Mouse (Mus musculus): ENCODE measurements around the gene Pde11a.

DNA sequence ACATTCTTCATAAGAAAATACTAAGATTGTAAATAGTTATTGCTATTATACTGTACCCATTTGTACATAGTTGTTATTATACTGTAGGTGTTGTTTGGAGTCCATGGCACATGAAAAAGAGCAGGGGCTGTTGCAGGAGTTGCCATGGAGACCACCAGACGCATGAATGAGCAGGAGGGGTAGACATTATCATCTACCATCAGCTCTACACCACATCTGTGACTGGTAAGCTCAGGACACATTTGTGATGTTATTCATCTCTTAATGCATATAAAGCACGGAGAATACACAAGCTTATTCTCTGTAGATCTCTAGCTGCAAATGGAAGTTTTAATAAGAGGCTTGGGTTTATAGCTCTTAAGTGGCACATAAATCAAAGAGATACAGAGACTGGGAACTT is 179.6 kb downstream of the Pde11a start:
- TF ChIP-seq POLR2A (IDR thresholded peaks at IDR 0.05; ENCODE audit: low read depth, low read length), result no peak
- TF ChIP-seq CTCF (IDR thresholded peaks at IDR 0.05; ENCODE audit: extremely low read depth, insufficient read length, insufficient replicate concordance, low read depth, low read length), result no peak

All from small intestine, adult 2 months (tissue).